18 mouse cellular contexts compared by ENCODE assay signal in the genomic region with DNA sequence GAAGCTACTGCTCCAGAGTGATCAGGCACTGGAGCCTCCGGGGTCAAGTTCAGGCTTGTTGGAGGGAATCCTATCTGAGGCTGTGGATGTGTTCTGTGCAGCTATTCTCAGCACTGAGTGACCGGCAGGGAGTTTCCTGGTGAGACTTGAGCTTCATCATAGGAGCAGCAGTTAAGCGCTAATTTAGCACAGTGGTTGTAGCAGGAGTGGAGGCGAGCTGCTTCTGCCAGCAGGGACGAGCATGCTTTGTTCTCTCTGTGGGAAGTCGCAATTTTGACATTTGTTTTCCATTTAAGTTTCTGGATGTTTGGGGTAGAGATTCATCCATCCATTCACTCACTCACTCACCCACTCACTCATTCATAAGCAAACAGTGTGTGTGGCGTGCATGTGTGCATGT.
DNase-seq lines count a peak whose midpoint lies in the region; ATAC-seq lines count a peak whose summit lies in the region.
"Had no signal": no experiment of that assay in that cellular context is flagged by ENCODE, and none has a peak within 500 bp of the region (broad histone marks: within the 10 kb centered on the region; RNA-seq: fewer than 3 reads in every experiment).

No protein-coding gene starts in this region.

- ATAC-seq in erythroblast, adult 5-6 weeks (replicated peaks; ENCODE audit: low FRiP score, poor library complexity, severe bottlenecking): no peak
- ATAC-seq: CD4-positive, CD25-positive, alpha-beta regulatory T cell, adult 4 months; midbrain, embryonic 16.5 days had no signal

- DNase-seq in frontal cortex, adult 2 months (ENCODE audit: extremely low spot score in 1 of 2, low spot score in 1 of 2): peak; percentile 14 to 54
- DNase-seq in frontal cortex, postnatal 25 days (ENCODE audit: low spot score in 2 of 2): no peak
- peak; percentile 15 to 16 for DNase-seq in left cerebral cortex, adult 18-20 months (ENCODE audit: low spot score in 2 of 2)
- no peak for DNase-seq in left cerebral cortex, adult 8-10 months (ENCODE audit: low spot score in 2 of 2)
- peak; percentile 39 to 54 for DNase-seq in right cerebral cortex, adult 2 months (ENCODE audit: low spot score in 2 of 2)
- DNase-seq in right cerebral cortex, postnatal 4 days: no peak
- peak; percentile 48 for DNase-seq in telencephalon, adult 2 months (ENCODE audit: low read depth, low spot score)
- DNase-seq: adrenal gland, postnatal 14 days; cerebellum, adult 9-11 months; gastrocnemius, postnatal 36 days; heart, adult 2 months; kidney, adult 11 months; kidney, postnatal 4 days; thymus, adult 2 months; thymus, postnatal 4 days had no signal

Comparison
In these comparisons a context has a peak if more than half of its experiments do, and no peak if none do; other contexts are left out.
1. DNase-seq: peak in frontal cortex, adult 2 months (2 of 2), left cerebral cortex, adult 18-20 months (2 of 2), right cerebral cortex, adult 2 months (2 of 2) and telencephalon, adult 2 months (single experiment); none in frontal cortex, postnatal 25 days (0 of 2), left cerebral cortex, adult 8-10 months (0 of 2) and right cerebral cortex, postnatal 4 days (single experiment).